Mouse (Mus musculus): ENCODE data around the gene Tceal5.

Tceal5 gene

DNA sequence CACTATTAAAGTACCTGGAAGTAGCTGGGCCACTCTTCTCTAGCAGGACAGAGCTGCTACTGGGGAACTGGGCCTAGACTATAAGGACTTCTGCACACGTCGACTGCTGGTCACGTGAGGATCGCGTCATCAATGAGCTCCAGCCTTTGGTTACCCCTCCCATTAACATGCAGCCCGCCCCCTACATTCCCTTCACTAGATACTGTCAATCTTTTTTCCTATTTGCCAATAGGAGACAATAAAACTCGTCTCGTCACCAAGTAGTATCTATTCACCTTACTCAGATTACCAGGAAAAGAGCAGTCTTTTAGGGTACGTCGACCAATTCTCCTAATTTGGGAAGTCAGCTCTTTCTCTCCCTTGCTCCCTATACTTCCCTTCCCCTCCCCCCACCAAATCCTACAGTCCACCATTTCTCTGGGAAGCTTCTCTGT, 31.5 kb downstream of the Tceal5 start, which contains the start of gene Tceal8:
Gene Tceal8 (minus strand): TSS at position 225 of the 434 bp plus-strand sequence.
- intact Hi-C loops (cut with DNase I): no loop called here

GRCm38 (mm10) chrX:136171189-136172117, 32.2 kb downstream of the Tceal5 start:
- intact Hi-C loops (cut with DNase I): no loop called here

DNA sequence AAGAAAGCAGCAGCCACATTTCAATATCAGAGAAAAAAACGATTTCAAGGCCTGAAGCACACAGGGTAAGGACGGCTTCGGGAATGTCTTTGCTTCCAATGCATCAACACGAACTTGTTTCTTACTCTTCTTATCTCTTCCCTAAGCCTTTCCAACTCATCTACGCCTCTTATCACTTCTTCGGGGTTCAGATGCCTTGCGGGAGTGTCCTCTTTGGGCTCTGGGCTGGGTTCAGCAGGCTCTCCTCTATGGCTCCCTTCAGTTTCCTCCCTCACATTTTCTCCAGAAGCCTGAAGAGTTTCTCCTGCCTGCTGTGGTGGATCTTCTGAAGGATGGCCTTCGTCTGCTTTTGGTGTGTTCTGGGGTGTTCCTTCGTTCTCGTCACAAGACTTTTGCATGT, 33.1 kb downstream of the Tceal5 start:
- intact Hi-C loops (cut with DNase I): no loop called here

Small RNA genes within 50 kb of the gene (microRNA-seq; reads per million reads assigned to microRNA genes)
- 0 reads per million in 2 experiments for gene Mir6383

All from adrenal gland (tissue).